Mouse (Mus musculus) hindbrain, embryonic 10.5 days (tissue): ENCODE results near the gene Gm15446. TPM values are rescaled to one million over a fixed set of nuclear protein-coding genes. Genes with fewer than 3 reads are reported as not detected.
"Not testable (repeated sequence)": the region's sequence is repeated elsewhere in the genome, so short reads cannot be mapped to it uniquely, and the experiment has no call there.

ENCODE experiments used
- DNase-seq: peaks from one replicate; pipeline ENCODE4 v3.0.0-alpha.2; 2017; ENCODE audit warnings: low spot score
- H3K27ac ChIP-seq: fragments of 300-500 bp; sonication (generic); 2 replicates; pipeline ENCODE4 v1.5.1; 2016; ENCODE audit warnings: mild to moderate bottlenecking, moderate library complexity
- H3K27me3 ChIP-seq: fragments of 300-500 bp; sonication (generic); 2 replicates; pipeline ENCODE4 v1.6.1; 2016; ENCODE audit warnings: mild to moderate bottlenecking; ENCODE audit not compliant: poor library complexity, insufficient read depth, severe bottlenecking
- H3K36me3 ChIP-seq: fragments of 300-500 bp; sonication (generic); 2 replicates; pipeline ENCODE4 v1.6.1; 2016; ENCODE audit warnings: mild to moderate bottlenecking, moderate library complexity
- H3K4me1 ChIP-seq: fragments of 300-500 bp; sonication (generic); replicated peaks from 2 replicates; pipeline ENCODE4 v1.6.1; 2016; ENCODE audit warnings: mild to moderate bottlenecking
- H3K4me3 ChIP-seq: fragments of 300-500 bp; sonication (generic); 2 replicates; pipeline ENCODE4 v1.5.1; 2016; ENCODE audit warnings: mild to moderate bottlenecking, moderate library complexity
- H3K9me3 ChIP-seq: fragments of 300-500 bp; sonication (generic); 2 replicates; pipeline ENCODE4 v1.6.1; 2016; ENCODE audit warnings: mild to moderate bottlenecking, moderate library complexity
- WGBS: fragments of 180-500 bp; shearing (Covaris S2); methylation state at CpG from one replicate; pipeline ENCODE4 v1.1.7; 2016; 5-methylcytosine and 5-hydroxymethylcytosine counted together
- polyA plus RNA-seq: library from polyadenylated mRNA; unstranded; fragments of >200 nt; fragmentation: Nextera tagmentation; extraction: Ambion mirVana; gene quantifications from 2 replicates; pipeline ENCODE4 v1.2.1, GENCODE M21; 2016

Gene Gm15446
- polyA plus RNA-seq: 0.61 and 0.98 TPM in 2 replicates

GRCm38 (mm10) chr5:109923261-109924071, at the start of gene Gm15446:
Gene Gm15446, plus strand, starts transcription at chr5:109923400.
- DNase-seq: peak; percentile 84
- Histone ChIP-seq H3K27ac (peak within 1 kb of the TSS; percentile 84), H3K36me3 (peaks cover 11% of the 10 kb centered on the region), H3K4me3 (peak within 1 kb of the TSS; percentile 65)
- H3K9me3 ChIP-seq, H3K4me1 ChIP-seq, H3K27me3 ChIP-seq: not testable (repeated sequence)
- WGBS: under 1% methylated on average over 22 of the region's 22 CpGs

DNA sequence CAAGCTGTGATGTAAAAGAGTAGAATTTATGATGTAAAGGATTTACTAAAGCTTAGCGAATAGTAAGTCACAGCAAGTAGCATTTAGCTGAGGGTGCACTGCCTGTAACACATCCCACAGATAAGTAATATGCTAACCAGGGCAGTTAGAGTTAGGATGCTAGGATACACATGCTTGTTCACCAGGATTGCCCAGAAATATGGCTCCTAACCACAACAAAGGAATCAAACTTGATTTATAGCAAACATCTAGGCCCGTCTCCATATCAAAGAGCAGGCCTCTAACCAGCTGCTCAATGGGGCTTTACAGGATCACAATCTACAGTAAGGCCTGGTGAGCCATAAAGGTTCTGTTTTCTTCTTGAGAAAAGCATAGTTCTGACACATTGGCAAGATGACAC, 929 bp downstream of the Gm15446 start:
- peak overlapping the region; percentile 84 for H3K27ac ChIP-seq
- H3K9me3 ChIP-seq, H3K27me3 ChIP-seq, DNase-seq, H3K4me1 ChIP-seq: not testable (repeated sequence)
- 27% methylated on average over 2 of the region's 2 CpGs for WGBS
- peaks cover 11% of the 10 kb centered on the region for H3K36me3 ChIP-seq
- peak overlapping the region; percentile 65 for H3K4me3 ChIP-seq

DNA sequence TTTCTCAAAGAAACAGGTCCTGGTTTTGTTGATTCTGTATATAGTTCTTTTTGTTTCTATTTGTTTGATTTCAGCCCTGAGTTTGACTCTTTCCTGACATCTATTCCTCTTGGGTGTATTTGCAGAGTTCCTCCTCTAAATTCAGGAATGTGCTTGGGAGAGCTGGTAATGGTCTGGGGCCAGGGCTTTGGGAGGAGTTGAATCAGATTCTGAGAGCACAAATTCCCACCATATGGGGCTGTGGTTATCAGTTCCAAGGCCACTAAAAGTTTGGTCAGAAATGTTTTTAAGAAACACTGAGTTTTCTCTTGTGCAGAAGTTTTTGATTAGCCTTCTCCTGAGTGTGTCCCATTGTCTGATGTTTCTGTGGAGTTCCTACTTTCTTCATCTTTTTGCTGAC, 1.7 kb downstream of the Gm15446 start:
- Histone ChIP-seq H3K4me3 (no peak overlapping the region), H3K4me1 (peaks cover 8% of the 10 kb centered on the region)

DNA sequence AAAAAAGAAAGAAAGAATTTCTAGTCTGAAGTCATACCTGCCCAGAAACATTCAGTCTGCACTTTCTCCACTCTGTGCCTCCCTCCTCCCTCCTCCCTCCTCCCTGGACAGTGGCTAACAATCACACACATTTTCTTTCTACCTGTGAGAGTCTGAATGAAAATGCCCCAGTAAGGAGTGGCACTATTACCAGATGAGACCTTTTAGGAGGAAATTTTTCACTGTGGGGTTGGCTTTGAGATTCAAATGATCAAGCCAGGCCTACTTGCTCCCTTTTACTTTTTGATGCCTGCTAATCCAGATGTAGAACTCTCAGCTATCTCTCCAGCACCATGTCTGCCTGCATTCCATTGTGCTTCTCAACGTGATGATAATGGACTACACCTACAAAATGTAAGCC, 27.1 kb downstream of the Gm15446 start:
- H3K9me3 ChIP-seq: no peaks in the 10 kb centered on the region
- H3K27me3 ChIP-seq: no peaks in the 10 kb centered on the region
- H3K27ac ChIP-seq: no peak overlapping the region
- WGBS: no CpG with 5 or more reads among the region's 1 CpGs
- H3K4me1 ChIP-seq: no peaks in the 10 kb centered on the region
- no peak for DNase-seq
- H3K4me3 ChIP-seq: no peak overlapping the region
- no peaks in the 10 kb centered on the region for H3K36me3 ChIP-seq

More for the DNA sequence above, 1.7 kb downstream of the Gm15446 start:
- peaks cover 11% of the 10 kb centered on the region for H3K36me3 ChIP-seq
- DNase-seq: no peak
- peaks cover 2% of the 10 kb centered on the region; the same call in 1 of the 2 replicates for H3K9me3 ChIP-seq
- H3K27ac ChIP-seq: no peak overlapping the region
- H3K27me3 ChIP-seq: no peaks in the 10 kb centered on the region

- not testable (repeated sequence) for DNase-seq
- no CpG with 5 or more reads among the region's 2 CpGs for WGBS
These were observed 57.5 kb downstream of the Gm15446 start for GRCm38 (mm10) chr5:109980743-109981142.

More at GRCm38 (mm10) chr5:109980743-109981142, 57.5 kb downstream of the Gm15446 start:
- H3K27ac ChIP-seq, H3K27me3 ChIP-seq, H3K36me3 ChIP-seq, H3K4me1 ChIP-seq, H3K4me3 ChIP-seq, H3K9me3 ChIP-seq: not testable (repeated sequence)

Other genes with a start within 250 kb of the Gm15446 start
- gene 5430403G16Rik, start 232.4 kb upstream of the Gm15446 start, polyA plus RNA-seq: 1.1 and 2.2 TPM in 2 replicates
- gene 4930522L14Rik, start 171.5 kb upstream of the Gm15446 start, polyA plus RNA-seq: 7.9 and 9.2 TPM in 2 replicates
- 18.0 and 21.0 TPM in 2 replicates for gene Zfp932, start 73.1 kb downstream of the Gm15446 start, polyA plus RNA-seq
- 4.2 and 5.9 TPM in 2 replicates for gene Gm17655, start 149.1 kb downstream of the Gm15446 start, polyA plus RNA-seq
- 1.2 and 1.4 TPM in 2 replicates for gene Gm35315, start 171.0 kb downstream of the Gm15446 start, polyA plus RNA-seq
- gene Plcxd1, start 176.6 kb downstream of the Gm15446 start, polyA plus RNA-seq: 1.3 and 1.6 TPM in 2 replicates
- gene Gtpbp6, start 184.8 kb downstream of the Gm15446 start, polyA plus RNA-seq: 37.3 and 37.7 TPM in 2 replicates
- 5.8 and 6.1 TPM in 2 replicates for gene Zfp605, start 186.7 kb downstream of the Gm15446 start, polyA plus RNA-seq
- gene Chfr, start 212.4 kb downstream of the Gm15446 start, polyA plus RNA-seq: 59.0 and 63.8 TPM in 2 replicates